Mouse (Mus musculus) limb, embryonic 14.5 days (tissue): ENCODE measurements around the gene 4930550C14Rik. TPM values are rescaled to one million over a fixed set of nuclear protein-coding genes. Genes with fewer than 3 reads are reported as not detected.

Experiments
- ATAC-seq: fragments of 200-750 bp; cut with Nextera tagmentation; 2 replicates; pipeline ENCODE4 v1.8.0; 2017; ENCODE audit warnings: low read depth, moderate number of reproducible peaks, moderate TSS enrichment; ENCODE audit not compliant: low FRiP score
- DNase-seq: peaks from one replicate; pipeline ENCODE4 v3.0.0-alpha.2; 2015; ENCODE audit warnings: low spot score
- H3K27ac ChIP-seq: fragments of 300-500 bp; sonication (generic); replicated peaks from 2 replicates; pipeline ENCODE4 v1.5.1; 2014; ENCODE audit warnings: low read depth, mild to moderate bottlenecking, low read length, moderate library complexity, mixed read lengths
- H3K27me3 ChIP-seq: fragments of 300-500 bp; sonication (generic); 2 replicates; pipeline ENCODE4 v1.6.1; 2014; ENCODE audit warnings: low read length, mixed read lengths; ENCODE audit not compliant: control insufficient read depth, insufficient read depth
- H3K36me3 ChIP-seq: fragments of 300-500 bp; sonication (generic); 2 replicates; pipeline ENCODE4 v1.6.1; 2014; ENCODE audit warnings: mild to moderate bottlenecking, low read length, moderate library complexity, mixed read lengths; ENCODE audit not compliant: control insufficient read depth, insufficient read depth
- H3K4me1 ChIP-seq: fragments of 300-500 bp; sonication (generic); 2 replicates; pipeline ENCODE4 v1.6.1; 2014; ENCODE audit warnings: antibody characterized with exemption, low read length, mixed read lengths; ENCODE audit not compliant: control insufficient read depth, insufficient read depth
- H3K4me2 ChIP-seq: fragments of 300-500 bp; sonication (generic); replicated peaks from 2 replicates; pipeline ENCODE4 v1.6.1; 2014; ENCODE audit warnings: low read depth, mild to moderate bottlenecking, low read length, moderate library complexity; ENCODE audit not compliant: severe bottlenecking
- H3K4me3 ChIP-seq: fragments of 300-500 bp; sonication (generic); replicated peaks from 2 replicates; pipeline ENCODE4 v1.5.1; 2014; ENCODE audit warnings: low read length
- H3K9ac ChIP-seq: fragments of 300-500 bp; sonication (generic); 2 replicates; pipeline ENCODE4 v1.6.1; 2014; ENCODE audit warnings: mild to moderate bottlenecking, low read depth, low read length, moderate library complexity; ENCODE audit not compliant: severe bottlenecking
- H3K9me3 ChIP-seq: fragments of 300-500 bp; sonication (generic); 2 replicates; pipeline ENCODE4 v1.6.1; 2016; ENCODE audit warnings: low read length; ENCODE audit not compliant: control insufficient read depth
- POLR2A ChIP-seq: fragments of 200-500 bp; IDR thresholded peaks from 2 replicates; pipeline ENCODE4 v1.8.0; 2012; ENCODE audit warnings: inconsistent platforms, mild to moderate bottlenecking, moderate library complexity, borderline replicate concordance; ENCODE audit not compliant: insufficient read depth, insufficient read length; ENCODE audit errors: extremely low read depth
- WGBS: fragments of 180-500 bp; shearing (Covaris S2); extraction: QIAGEN DNeasy Blood & Tissue Kit; methylation state at CpG from one replicate; pipeline ENCODE4 v1.1.7; 2014; 5-methylcytosine and 5-hydroxymethylcytosine counted together
- microRNA-seq: library from miRNA; unstranded; fragments of <30 nt; microRNA quantifications from one replicate; pipeline ENCODE4, GENCODE M21; 2016
- polyA plus RNA-seq, 2 experiments: library from polyadenylated mRNA; depleted of rRNA in 1 of 2; stranded (reverse) in 1 of 2; unstranded in 1 of 2; fragments of >200 nt; fragmentation: Nextera tagmentation in 1 of 2; extraction: Ambion mirVana in 1 of 2; gene quantifications; 2 replicates each; pipeline versions ENCODE4 v1.2.1 to v1.2.3; 2012 to 2014

4930550C14Rik gene
- polyA plus RNA-seq, 2 experiments = 0.80 to 1.3 TPM

- Histone ChIP-seq H3K27ac (no peak overlapping the region), H3K36me3 (peaks cover 52% of the 10 kb centered on the region), H3K9me3 (no peaks in the 10 kb centered on the region), H3K4me1 (no peaks in the 10 kb centered on the region), H3K4me3 (no peak overlapping the region), H3K9ac (no peak overlapping the region), H3K4me2 (no peak overlapping the region), H3K27me3 (no peaks in the 10 kb centered on the region)
- TF ChIP-seq POLR2A = no peak
- 87% methylated on average over 1 of the region's 1 CpGs for WGBS
- ATAC-seq (no peak), DNase-seq (no peak)
Measured at GRCm38 (mm10) chr9:53450609-53451008, 48.5 kb downstream of the 4930550C14Rik start.

DNA sequence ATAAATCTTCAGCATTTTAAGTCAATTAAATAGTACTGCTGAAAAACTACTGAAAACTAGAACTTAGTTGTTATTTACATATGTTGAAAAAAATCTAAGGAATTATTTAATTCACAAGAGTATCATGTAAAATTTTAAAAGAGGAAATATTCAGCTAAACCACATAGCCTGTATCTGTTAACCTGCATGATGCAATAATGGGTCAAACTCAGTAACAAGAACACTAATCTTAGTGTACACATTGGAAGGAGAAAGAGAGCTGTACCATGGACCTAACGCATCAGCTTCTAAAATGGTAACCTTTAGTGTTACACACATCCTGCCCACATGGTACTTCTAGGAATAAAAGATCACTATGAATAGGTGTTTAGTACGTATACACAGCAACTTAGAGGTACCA lies 49.9 kb downstream of the 4930550C14Rik start:
- H3K9me3 ChIP-seq = no peaks in the 10 kb centered on the region
- peaks cover 48% of the 10 kb centered on the region for H3K36me3 ChIP-seq
- no peak for TF ChIP-seq POLR2A
- H3K27ac ChIP-seq = no peak overlapping the region
- no peaks in the 10 kb centered on the region for H3K4me1 ChIP-seq
- no peak overlapping the region for H3K4me2 ChIP-seq
- H3K27me3 ChIP-seq = no peaks in the 10 kb centered on the region
- WGBS = 95% methylated on average over 2 of the region's 2 CpGs
- no peak overlapping the region for H3K4me3 ChIP-seq
- no peak overlapping the region for H3K9ac ChIP-seq
- DNase-seq (no peak), ATAC-seq (no peak)

GRCm38 (mm10) chr9:53472806-53473518 lies 70.8 kb downstream of the 4930550C14Rik start:
- 80% methylated on average over 9 of the region's 9 CpGs for WGBS
- H3K4me1 ChIP-seq = no peaks in the 10 kb centered on the region
- DNase-seq (no peak), ATAC-seq (no peak)
- no peak overlapping the region for H3K4me3 ChIP-seq
- no peak for TF ChIP-seq POLR2A
- no peaks in the 10 kb centered on the region for H3K9me3 ChIP-seq
- H3K4me2 ChIP-seq = no peak overlapping the region
- H3K9ac ChIP-seq = no peak overlapping the region
- no peak overlapping the region for H3K27ac ChIP-seq
- H3K36me3 ChIP-seq = peaks cover 19% of the 10 kb centered on the region; the same call in 1 of the 2 replicates
- no peaks in the 10 kb centered on the region for H3K27me3 ChIP-seq

Small RNA genes within 50 kb of the gene (microRNA-seq; reads per million reads assigned to microRNA genes)
- gene Mir130c = not detected

Other genes with a start within 250 kb of the 4930550C14Rik start
- 8.5 and 14.3 TPM in 2 replicates for gene Ddx10, start 154.3 kb upstream of the 4930550C14Rik start, polyA plus RNA-seq (2012; rRNA removed)
- 26.9 and 27.4 TPM in 2 replicates for gene Ddx10, start 154.3 kb upstream of the 4930550C14Rik start, polyA plus RNA-seq (2014; fragmentation: Nextera tagmentation; extraction: Ambion mirVana)
- 0.29 and 0.47 TPM in 2 replicates for gene Exph5, start 100.7 kb upstream of the 4930550C14Rik start, polyA plus RNA-seq (2012; rRNA removed)
- gene Exph5, start 100.7 kb upstream of the 4930550C14Rik start, polyA plus RNA-seq (2014; fragmentation: Nextera tagmentation; extraction: Ambion mirVana) = 1.9 and 2.3 TPM in 2 replicates
- 10.1 and 13.6 TPM in 2 replicates for gene Kdelc2, start 18.3 kb upstream of the 4930550C14Rik start, polyA plus RNA-seq (2012; rRNA removed)
- 22.8 and 23.9 TPM in 2 replicates for gene Kdelc2, start 18.3 kb upstream of the 4930550C14Rik start, polyA plus RNA-seq (2014; fragmentation: Nextera tagmentation; extraction: Ambion mirVana)
- gene Atm, start 134.4 kb downstream of the 4930550C14Rik start, polyA plus RNA-seq (2012; rRNA removed) = 6.4 and 11.0 TPM in 2 replicates
- gene Atm, start 134.4 kb downstream of the 4930550C14Rik start, polyA plus RNA-seq (2014; fragmentation: Nextera tagmentation; extraction: Ambion mirVana) = 12.5 and 15.6 TPM in 2 replicates
- gene Npat, start 134.7 kb downstream of the 4930550C14Rik start, polyA plus RNA-seq (2012; rRNA removed) = 12.8 and 15.1 TPM in 2 replicates
- 21.1 and 23.1 TPM in 2 replicates for gene Npat, start 134.7 kb downstream of the 4930550C14Rik start, polyA plus RNA-seq (2014; fragmentation: Nextera tagmentation; extraction: Ambion mirVana)
- 70.7 and 105 TPM in 2 replicates for gene Acat1, start 208.1 kb downstream of the 4930550C14Rik start, polyA plus RNA-seq (2012; rRNA removed)
- gene Acat1, start 208.1 kb downstream of the 4930550C14Rik start, polyA plus RNA-seq (2014; fragmentation: Nextera tagmentation; extraction: Ambion mirVana) = 154 and 166 TPM in 2 replicates